Mouse (Mus musculus) heart, embryonic 10.5 days (tissue): Measurements from ENCODE around the gene Pald1. TPM values are rescaled to one million over a fixed set of nuclear protein-coding genes. Genes with fewer than 3 reads are reported as not detected.
A peak's percentile ranks its signal among the peaks of the same experiment; 100 is the strongest.

Experiments used
- DNase-seq: peaks from one replicate; pipeline ENCODE4 v3.0.0-alpha.2; 2017; ENCODE audit warnings: low spot score
- H3K27ac ChIP-seq: fragments of 300-500 bp; sonication (generic); 2 replicates; pipeline ENCODE4 v1.5.1; 2016; ENCODE audit warnings: mild to moderate bottlenecking
- H3K27me3 ChIP-seq: fragments of 300-500 bp; sonication (generic); 2 replicates; pipeline ENCODE4 v1.6.1; 2016; ENCODE audit warnings: mild to moderate bottlenecking; ENCODE audit not compliant: poor library complexity, insufficient read depth, severe bottlenecking
- H3K36me3 ChIP-seq: fragments of 300-500 bp; sonication (generic); 2 replicates; pipeline ENCODE4 v1.6.1; 2016; ENCODE audit warnings: mild to moderate bottlenecking, moderate library complexity
- H3K4me1 ChIP-seq: fragments of 300-500 bp; sonication (generic); 2 replicates; pipeline ENCODE4 v1.6.1; 2016; ENCODE audit warnings: mild to moderate bottlenecking
- H3K4me3 ChIP-seq: fragments of 300-500 bp; sonication (generic); 2 replicates; pipeline ENCODE4 v1.5.1; 2016; ENCODE audit warnings: mild to moderate bottlenecking, moderate library complexity
- H3K9me3 ChIP-seq: fragments of 300-500 bp; sonication (generic); 2 replicates; pipeline ENCODE4 v1.6.1; 2016; ENCODE audit warnings: mild to moderate bottlenecking, moderate library complexity
- WGBS: fragments of 180-500 bp; shearing (Covaris S2); methylation state at CpG from one replicate; pipeline ENCODE4 v1.1.7; 2016; 5-methylcytosine and 5-hydroxymethylcytosine counted together
- polyA plus RNA-seq: library from polyadenylated mRNA; unstranded; fragments of >200 nt; fragmentation: Nextera tagmentation; extraction: Ambion mirVana; gene quantifications from 2 replicates; pipeline ENCODE4 v1.2.1, GENCODE M21; 2016

The Pald1 gene
- polyA plus RNA-seq, result 34.2 and 40.8 TPM in 2 replicates

- Histone ChIP-seq H3K9me3 (no peaks in the 10 kb centered on the region), H3K4me3 (peak within 1 kb of the TSS; percentile 81), H3K4me1 (peaks cover 87% of the 10 kb centered on the region), H3K27me3 (0 out of 2 replicates have a peak, but pooled peaks cover 6% of the 10 kb centered on the region), H3K36me3 (peaks cover 2% of the 10 kb centered on the region; the same call in 1 of the 2 replicates), H3K27ac (peak within 1 kb of the TSS; percentile 90)
- under 1% methylated on average over 55 of the region's 60 CpGs for WGBS
- peak; percentile 94 for DNase-seq
Observed at GRCm38 (mm10) chr10:61383021-61383714, at the start of gene Pald1. TSS of gene Pald1 (minus strand) at chr10:61383530.

- H3K9me3 ChIP-seq, result no peaks in the 10 kb centered on the region
- H3K36me3 ChIP-seq, result peaks cover 63% of the 10 kb centered on the region
- H3K4me3 ChIP-seq, result no peak overlapping the region
- H3K27ac ChIP-seq, result no peak overlapping the region
- H3K4me1 ChIP-seq, result peaks cover 7% of the 10 kb centered on the region; the same call in 1 of the 2 replicates
- no peaks in the 10 kb centered on the region for H3K27me3 ChIP-seq
- WGBS, result 93% methylated on average over 9 of the region's 9 CpGs
- DNase-seq, result no peak
Observed at GRCm38 (mm10) chr10:61431375-61431774, 48.0 kb upstream of the Pald1 start.

- no peak for DNase-seq
Observed at GRCm38 (mm10) chr10:61429043-61429442, 45.7 kb upstream of the Pald1 start.

GRCm38 (mm10) chr10:61428416-61428815, 45.1 kb upstream of the Pald1 start:
- H3K4me1 ChIP-seq, result peaks cover 17% of the 10 kb centered on the region; the same call in 1 of the 2 replicates
- no peak overlapping the region for H3K4me3 ChIP-seq
- WGBS, result 72% methylated on average over 4 of the region's 4 CpGs
- no peak for DNase-seq
- H3K36me3 ChIP-seq, result peaks cover 45% of the 10 kb centered on the region
- no peaks in the 10 kb centered on the region for H3K9me3 ChIP-seq
- H3K27me3 ChIP-seq, result peaks cover 3% of the 10 kb centered on the region; the same call in 1 of the 2 replicates
- H3K27ac ChIP-seq, result no peak overlapping the region

More at GRCm38 (mm10) chr10:61429043-61429442, 45.7 kb upstream of the Pald1 start:
- no peak overlapping the region for H3K27ac ChIP-seq
- H3K27me3 ChIP-seq, result no peaks in the 10 kb centered on the region
- peaks cover 17% of the 10 kb centered on the region; the same call in 1 of the 2 replicates for H3K4me1 ChIP-seq
- WGBS, result 94% methylated on average over 5 of the region's 5 CpGs
- H3K4me3 ChIP-seq, result no peak overlapping the region
- peaks cover 51% of the 10 kb centered on the region for H3K36me3 ChIP-seq
- no peaks in the 10 kb centered on the region for H3K9me3 ChIP-seq

- no peaks in the 10 kb centered on the region for H3K9me3 ChIP-seq
- 89% methylated on average over 6 of the region's 6 CpGs for WGBS
- peaks cover 17% of the 10 kb centered on the region; the same call in 1 of the 2 replicates for H3K4me1 ChIP-seq
- DNase-seq, result no peak
- peaks cover 7% of the 10 kb centered on the region; the same call in 1 of the 2 replicates for H3K27me3 ChIP-seq
- H3K4me3 ChIP-seq, result no peak overlapping the region
- H3K36me3 ChIP-seq, result peaks cover 40% of the 10 kb centered on the region
- H3K27ac ChIP-seq, result no peak overlapping the region
Observed at GRCm38 (mm10) chr10:61427951-61428350, 44.6 kb upstream of the Pald1 start.

- H3K4me1 ChIP-seq, result peaks cover 17% of the 10 kb centered on the region; the same call in 1 of the 2 replicates
- no peak for DNase-seq
- 0 out of 2 replicates have a peak overlapping the region, but pooled peaks have one; percentile 0 for H3K27ac ChIP-seq
- peaks cover 26% of the 10 kb centered on the region for H3K36me3 ChIP-seq
- H3K27me3 ChIP-seq, result peaks cover 12% of the 10 kb centered on the region; the same call in 1 of the 2 replicates
- 26% methylated on average over 2 of the region's 2 CpGs for WGBS
- no peaks in the 10 kb centered on the region for H3K9me3 ChIP-seq
- no peak overlapping the region for H3K4me3 ChIP-seq
Observed at GRCm38 (mm10) chr10:61426251-61426757, 43.0 kb upstream of the Pald1 start.

GRCm38 (mm10) chr10:61425047-61425446, 41.7 kb upstream of the Pald1 start:
- peaks cover 17% of the 10 kb centered on the region; the same call in 1 of the 2 replicates for H3K4me1 ChIP-seq
- 80% methylated on average over 2 of the region's 2 CpGs for WGBS
- no peak for DNase-seq
- H3K36me3 ChIP-seq, result peaks cover 13% of the 10 kb centered on the region
- peaks cover 21% of the 10 kb centered on the region for H3K27me3 ChIP-seq
- no peak overlapping the region for H3K4me3 ChIP-seq
- no peaks in the 10 kb centered on the region for H3K9me3 ChIP-seq
- no peak overlapping the region for H3K27ac ChIP-seq

DNA sequence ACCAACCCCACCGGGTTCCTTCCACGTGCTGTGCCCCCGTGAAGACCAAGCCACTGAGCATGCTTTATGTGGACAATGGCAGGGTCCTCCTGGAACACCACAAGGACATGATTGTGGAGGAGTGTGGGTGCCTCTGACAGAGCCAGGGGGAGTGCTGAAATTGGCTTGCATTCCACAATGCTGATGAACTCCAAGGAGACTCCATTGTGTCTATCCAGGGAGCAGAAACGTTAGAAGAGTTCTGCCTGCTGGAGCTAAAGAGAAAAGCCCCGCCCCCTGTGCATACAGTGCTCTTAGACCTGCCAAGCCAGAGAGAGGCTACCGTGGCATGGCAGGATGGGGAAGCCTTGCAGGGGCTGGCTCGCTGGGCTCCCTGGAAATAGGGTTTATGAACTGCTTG, 41.2 kb upstream of the Pald1 start:
- peaks cover 8% of the 10 kb centered on the region for H3K36me3 ChIP-seq
- H3K27ac ChIP-seq, result no peak overlapping the region
- DNase-seq, result no peak
- H3K4me1 ChIP-seq, result peaks cover 20% of the 10 kb centered on the region; the same call in 1 of the 2 replicates
- 41% methylated on average over 7 of the region's 7 CpGs for WGBS
- H3K9me3 ChIP-seq, result no peaks in the 10 kb centered on the region
- H3K27me3 ChIP-seq, result peaks cover 27% of the 10 kb centered on the region
- no peak overlapping the region for H3K4me3 ChIP-seq

GRCm38 (mm10) chr10:61423289-61423688, 40.0 kb upstream of the Pald1 start:
- 59% methylated on average over 10 of the region's 10 CpGs for WGBS
- peaks cover 39% of the 10 kb centered on the region for H3K27me3 ChIP-seq
- H3K36me3 ChIP-seq, result no peaks in the 10 kb centered on the region
- no peak overlapping the region for H3K27ac ChIP-seq
- no peaks in the 10 kb centered on the region for H3K9me3 ChIP-seq
- H3K4me1 ChIP-seq, result peaks cover 30% of the 10 kb centered on the region
- no peak overlapping the region for H3K4me3 ChIP-seq
- no peak for DNase-seq

DNA sequence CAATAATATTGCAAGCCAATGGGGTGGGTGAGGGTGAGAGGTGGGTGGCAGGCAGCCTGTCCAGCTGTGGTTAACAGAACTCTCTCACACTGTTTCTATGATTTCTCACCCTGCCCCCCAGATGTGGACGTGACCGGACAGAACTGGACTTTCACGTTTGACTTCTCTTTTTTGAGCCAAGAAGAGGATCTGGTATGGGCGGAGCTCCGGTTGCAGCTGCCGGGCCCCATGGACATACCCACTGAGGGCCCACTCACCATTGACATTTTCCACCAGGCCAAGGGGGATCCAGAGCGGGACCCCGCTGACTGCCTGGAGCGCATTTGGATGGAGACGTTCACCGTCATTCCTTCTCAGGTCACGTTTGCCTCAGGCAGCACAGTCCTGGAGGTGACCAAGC, 39.5 kb upstream of the Pald1 start:
- Histone ChIP-seq H3K27me3 (peaks cover 43% of the 10 kb centered on the region), H3K4me3 (no peak overlapping the region), H3K27ac (no peak overlapping the region), H3K36me3 (no peaks in the 10 kb centered on the region), H3K9me3 (no peaks in the 10 kb centered on the region), H3K4me1 (peaks cover 34% of the 10 kb centered on the region)
- WGBS, result 91% methylated on average over 12 of the region's 12 CpGs
- no peak for DNase-seq

DNA sequence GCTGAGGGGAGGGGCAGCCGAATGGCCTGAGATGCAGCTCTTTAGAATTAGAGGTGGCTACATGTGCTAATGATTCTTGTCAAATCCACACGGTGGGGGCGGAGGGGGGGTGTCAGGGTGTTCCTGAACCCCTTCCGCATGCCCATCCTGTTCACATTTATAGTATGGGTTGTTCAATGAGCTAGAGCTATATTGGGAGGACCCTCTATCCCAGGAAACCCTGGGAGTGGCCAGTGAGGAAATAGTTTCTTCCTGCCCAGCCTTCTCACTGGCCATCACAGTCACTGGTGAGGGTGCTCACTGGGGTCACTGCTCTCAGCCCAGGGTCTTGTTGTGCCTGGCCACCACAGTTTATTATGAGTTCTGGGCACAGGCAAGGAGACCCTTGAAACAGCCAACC, 36.7 kb upstream of the Pald1 start:
- Histone ChIP-seq H3K9me3 (no peaks in the 10 kb centered on the region), H3K36me3 (no peaks in the 10 kb centered on the region), H3K4me1 (peaks cover 25% of the 10 kb centered on the region), H3K27ac (no peak overlapping the region), H3K27me3 (peaks cover 70% of the 10 kb centered on the region), H3K4me3 (no peak overlapping the region)
- no peak for DNase-seq
- WGBS, result 52% methylated on average over 4 of the region's 4 CpGs

DNA sequence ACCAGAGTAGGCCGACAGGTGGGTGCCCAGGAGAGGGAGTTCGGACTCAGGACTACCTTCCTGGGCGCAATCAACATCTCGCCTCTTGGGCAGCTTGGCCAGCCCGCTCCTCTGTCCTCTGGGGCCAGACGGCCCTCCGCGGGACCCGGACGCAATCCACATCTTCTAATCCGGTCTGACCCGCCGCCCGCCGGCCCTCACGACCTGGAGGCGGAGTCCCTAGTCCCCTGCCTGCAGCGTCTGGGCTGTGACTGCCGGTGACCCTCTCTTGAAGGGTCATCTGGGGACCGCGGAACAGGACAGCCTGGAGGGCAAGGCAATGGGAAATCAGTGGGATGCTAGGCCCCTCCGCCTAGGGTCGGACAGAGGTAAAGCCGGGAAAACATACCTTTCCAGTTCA, 35.8 kb upstream of the Pald1 start:
- Histone ChIP-seq H3K27ac (no peak overlapping the region), H3K27me3 (peaks cover 74% of the 10 kb centered on the region)

More for the DNA sequence above, 35.8 kb upstream of the Pald1 start:
- H3K36me3 ChIP-seq, result no peaks in the 10 kb centered on the region
- no peak for DNase-seq
- H3K4me3 ChIP-seq, result peak overlapping the region; percentile 67
- no peaks in the 10 kb centered on the region for H3K9me3 ChIP-seq
- WGBS, result 3% methylated on average over 24 of the region's 24 CpGs
- H3K4me1 ChIP-seq, result peaks cover 19% of the 10 kb centered on the region
